Mouse (Mus musculus): ENCODE data around the gene Samd8.

GRCm38 (mm10) chr14:21733131-21733905, 17.0 kb upstream of the Samd8 start:
- no peak for TF ChIP-seq POLR2A (IDR thresholded peaks at IDR 0.05; ENCODE audit: insufficient read depth, low read depth, low read length)
- no peak for TF ChIP-seq CTCF (IDR thresholded peaks at IDR 0.05)
- no peak for TF ChIP-seq EP300 (IDR thresholded peaks at IDR 0.05; ENCODE audit: insufficient read depth, low read depth, low read length)
